Mouse (Mus musculus) layer of hippocampus, postnatal 36 days (tissue): ENCODE results near the gene A930033H14Rik. TPM values are rescaled to one million over a fixed set of nuclear protein-coding genes. Genes with fewer than 3 reads are reported as not detected.

Experiments
- DNase-seq, 2 experiments: peaks; one replicate each; pipeline ENCODE4 v3.0.0; 2022
- total RNA-seq, 2 experiments: library from RNA; stranded (reverse); gene quantifications; 2 replicates each; pipeline ENCODE4 v1.2.3; 2021

The A930033H14Rik gene
- total RNA-seq = 1 to 10 TPM; 2.7 TPM

DNA sequence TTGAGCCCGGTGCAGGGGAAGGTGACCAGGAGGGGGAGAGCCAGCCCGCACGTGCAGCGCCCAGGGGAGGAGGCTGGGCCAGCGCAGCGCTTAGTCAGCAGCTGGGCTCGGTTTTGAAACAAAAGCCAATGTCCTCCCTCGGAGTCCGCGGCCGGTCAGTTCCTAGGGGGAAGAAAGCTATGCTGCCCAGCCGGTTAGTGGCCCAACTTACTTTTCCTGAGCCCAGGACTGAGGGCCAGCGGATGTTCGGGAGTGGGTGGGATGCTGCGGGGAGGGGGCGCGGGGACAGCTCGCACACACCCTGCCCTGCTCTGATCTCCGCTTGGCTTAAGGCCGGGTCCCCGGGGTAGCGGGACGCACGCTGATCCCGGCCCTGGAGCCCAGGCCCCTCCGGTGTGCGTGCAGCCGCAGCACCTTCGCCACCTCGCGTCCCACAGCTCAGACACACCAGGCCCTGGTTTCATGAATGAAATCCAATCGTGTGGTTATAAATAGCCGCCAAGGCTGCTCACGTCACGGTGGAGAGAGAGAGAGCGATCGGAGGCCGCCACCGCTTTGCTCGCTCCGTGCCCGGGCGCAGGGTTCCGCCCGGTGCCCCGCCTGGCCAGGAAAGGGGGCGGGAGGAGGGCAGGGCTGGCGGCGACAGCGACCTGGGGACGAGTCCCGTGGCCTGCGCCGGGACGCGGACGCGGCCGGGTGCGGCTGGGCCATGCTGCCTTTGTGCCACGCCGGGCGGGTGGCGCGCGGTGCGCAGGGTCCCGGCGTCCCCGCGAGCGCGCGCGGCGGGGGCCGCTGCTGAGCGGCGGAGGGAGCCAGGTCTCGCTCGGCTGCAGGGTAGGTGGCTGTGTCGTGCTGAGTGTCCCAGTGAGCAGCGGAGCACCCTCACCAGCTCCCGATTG is at the start of gene A930033H14Rik:
Gene A930033H14Rik, minus strand, starts transcription at position 557 of the 899 bp plus-strand sequence.
- peak; percentile 68 to 71 for DNase-seq

DNA sequence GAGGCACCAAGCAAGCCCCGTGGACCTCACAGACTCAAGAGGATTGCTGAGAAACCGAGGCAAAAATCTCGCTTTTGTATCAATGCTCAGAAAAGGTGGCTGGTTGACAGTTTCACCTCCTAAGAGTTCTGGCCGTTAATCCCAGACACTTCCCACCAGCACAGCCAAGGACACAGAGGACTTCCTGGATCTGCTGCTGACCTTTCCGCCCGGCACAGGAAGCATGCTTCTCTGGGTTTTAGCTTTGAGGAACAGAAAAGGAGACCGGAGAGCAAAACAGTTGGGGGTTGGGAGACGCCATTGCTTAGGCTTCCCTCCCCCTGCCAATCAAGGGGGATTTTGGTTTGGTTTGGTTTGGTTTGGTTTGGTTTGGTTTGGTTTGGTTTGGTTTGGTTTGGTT is 47.0 kb upstream of the A930033H14Rik start:
- DNase-seq = no peak

DNA sequence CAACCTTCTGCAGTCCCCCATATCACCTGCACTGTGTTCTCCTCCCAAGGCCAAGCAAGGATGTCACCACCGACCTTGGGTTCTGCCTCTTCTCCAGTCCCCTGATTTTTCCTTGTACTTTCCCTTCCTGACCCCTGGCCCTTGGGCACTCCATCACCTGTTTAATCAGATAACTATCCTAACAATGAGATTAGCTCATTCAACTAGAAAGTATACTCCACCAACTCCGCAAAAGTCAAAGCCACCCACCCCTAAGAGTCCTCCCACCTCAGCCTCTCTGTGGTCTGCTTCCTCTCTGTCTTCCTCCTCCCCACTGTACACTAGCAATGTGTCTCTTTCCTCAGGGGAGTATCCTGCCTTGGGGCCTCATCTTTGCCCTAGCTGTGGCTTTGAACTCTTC is 46.3 kb upstream of the A930033H14Rik start:
- DNase-seq = no peak

DNA sequence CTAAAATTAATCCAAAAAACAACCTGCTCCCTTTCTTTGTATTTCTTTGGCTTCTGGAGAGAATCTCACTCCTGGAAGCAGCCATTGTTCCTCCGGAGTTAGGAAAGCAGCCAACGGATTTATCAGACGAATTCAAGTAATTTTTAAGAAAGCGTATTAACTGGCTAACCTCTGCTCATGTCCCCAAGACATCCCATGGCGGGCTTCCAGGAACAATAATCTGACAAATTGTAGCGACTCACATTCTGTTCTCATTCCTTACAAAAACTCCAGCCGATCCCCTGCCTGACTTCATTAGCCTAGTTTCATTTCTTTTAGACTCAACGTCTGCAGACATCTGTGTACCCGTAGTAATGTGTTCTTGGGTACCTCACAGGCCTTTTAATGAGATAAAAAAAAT is 45.7 kb upstream of the A930033H14Rik start:
- DNase-seq = no peak

DNA sequence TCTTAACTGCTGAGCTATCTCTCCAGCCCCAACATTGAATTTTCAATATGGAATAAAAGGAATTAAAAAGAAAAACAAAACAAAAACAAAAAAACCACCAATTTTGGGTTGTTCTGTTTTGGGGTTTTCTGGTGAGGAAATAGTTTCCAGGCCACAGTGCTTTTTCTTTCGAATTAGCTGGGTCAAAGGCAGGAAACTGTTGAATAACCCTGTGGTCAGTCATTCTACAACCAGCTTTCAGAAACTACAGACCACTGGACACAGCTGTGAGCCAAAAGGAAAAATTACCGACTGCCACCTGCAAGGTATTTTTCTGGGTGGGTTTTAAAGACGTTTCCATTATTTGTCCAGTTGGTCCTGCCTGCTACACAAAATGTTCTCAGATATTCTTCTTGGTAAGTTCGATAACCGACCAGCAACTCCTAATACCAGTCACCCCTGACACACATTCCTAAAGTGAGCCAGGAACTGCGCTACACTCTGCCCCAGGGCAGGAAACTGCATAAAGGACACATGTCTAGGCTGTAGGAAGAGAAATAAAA is 44.8 kb upstream of the A930033H14Rik start:
- no peak for DNase-seq

DNA sequence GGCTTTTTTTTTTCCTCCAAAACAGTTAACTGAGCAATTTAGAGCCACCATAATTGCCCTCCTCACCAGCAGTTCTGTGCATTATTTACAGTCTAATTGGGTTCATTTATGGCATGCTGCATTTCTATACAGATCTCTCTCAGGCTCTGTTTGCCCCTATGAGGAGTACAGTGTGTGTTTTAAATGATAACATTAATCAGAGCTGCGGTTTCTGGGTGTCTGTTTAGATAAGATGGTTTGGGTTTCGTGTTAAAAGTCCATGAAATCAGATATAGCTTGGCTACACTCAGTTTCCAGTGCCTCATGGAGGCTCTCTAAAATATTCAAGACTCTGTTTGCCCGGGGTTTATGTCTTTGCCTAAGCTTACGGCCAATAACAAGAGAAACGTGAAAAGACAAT is 42.7 kb upstream of the A930033H14Rik start:
- DNase-seq = no peak

DNA sequence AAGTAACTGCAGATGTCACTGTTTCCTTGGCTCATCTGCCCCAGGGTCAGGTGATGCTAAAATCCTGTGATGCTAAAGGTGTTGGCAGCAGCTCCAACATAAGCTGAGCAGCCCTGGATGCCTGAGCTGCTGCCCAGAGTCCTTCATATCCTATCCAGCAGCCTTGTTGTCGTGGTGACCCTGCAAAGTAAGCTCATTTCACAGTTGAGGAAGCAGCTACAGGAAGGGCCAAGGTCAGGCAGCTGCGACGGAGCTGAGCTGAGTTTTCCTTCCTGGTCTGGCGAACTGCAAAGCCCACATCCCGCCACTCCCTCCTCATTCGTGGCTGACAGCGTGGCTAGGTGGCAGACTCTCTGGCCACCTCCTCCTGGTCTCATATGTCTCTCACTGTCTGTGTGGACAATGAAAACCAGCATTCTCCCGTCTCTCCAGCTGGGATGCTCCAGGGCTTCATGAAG is 41.5 kb upstream of the A930033H14Rik start:
- DNase-seq = no peak

DNA sequence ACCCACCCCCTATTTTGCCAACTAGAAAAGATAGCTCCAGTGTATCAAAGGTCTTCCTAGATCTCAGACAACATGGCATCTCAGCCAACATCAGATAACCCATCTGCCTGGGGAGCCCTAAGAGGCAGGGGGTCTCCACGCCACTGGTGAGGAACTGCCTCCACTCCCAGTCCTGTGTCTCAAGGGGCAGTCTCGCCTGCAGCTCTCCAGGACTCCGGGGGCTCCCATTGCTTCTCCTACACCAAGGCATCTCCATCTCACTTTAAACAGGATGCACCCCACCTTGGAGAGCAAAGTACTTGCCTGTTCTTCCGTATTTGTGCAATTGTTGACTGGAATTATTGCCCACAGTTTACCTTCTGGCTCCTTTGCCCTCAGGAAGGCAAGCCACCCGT is 40.8 kb upstream of the A930033H14Rik start:
- no peak for DNase-seq

DNA sequence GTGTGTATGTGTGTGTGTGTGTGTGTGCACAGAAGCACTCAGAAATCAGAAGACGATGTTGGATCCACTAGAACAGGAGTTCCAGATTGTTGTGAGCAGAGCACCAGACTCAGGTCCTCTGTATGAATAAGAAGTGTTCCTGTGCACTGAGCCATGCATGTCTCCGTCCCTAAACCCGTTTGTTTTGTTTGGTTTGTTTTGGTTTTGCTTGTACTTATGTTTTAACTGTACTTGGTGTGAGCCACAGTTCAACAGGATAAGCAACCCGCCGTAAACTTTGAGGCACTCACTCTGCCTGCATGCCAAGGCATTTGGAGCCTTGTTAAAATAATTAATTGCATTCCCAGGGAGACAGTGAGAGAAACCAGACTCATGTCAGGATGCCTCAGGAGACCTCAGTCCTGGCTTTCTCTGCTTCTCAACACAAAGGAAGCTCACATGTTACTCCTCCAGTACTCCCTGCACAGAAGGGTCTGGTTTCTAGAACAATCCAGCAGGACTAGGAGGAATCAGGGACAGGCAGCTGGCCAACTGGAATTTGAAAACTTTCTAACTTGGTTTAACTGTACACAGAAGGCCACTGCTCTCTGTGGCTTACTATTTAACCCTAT is 40.3 kb upstream of the A930033H14Rik start:
- no peak for DNase-seq

DNA sequence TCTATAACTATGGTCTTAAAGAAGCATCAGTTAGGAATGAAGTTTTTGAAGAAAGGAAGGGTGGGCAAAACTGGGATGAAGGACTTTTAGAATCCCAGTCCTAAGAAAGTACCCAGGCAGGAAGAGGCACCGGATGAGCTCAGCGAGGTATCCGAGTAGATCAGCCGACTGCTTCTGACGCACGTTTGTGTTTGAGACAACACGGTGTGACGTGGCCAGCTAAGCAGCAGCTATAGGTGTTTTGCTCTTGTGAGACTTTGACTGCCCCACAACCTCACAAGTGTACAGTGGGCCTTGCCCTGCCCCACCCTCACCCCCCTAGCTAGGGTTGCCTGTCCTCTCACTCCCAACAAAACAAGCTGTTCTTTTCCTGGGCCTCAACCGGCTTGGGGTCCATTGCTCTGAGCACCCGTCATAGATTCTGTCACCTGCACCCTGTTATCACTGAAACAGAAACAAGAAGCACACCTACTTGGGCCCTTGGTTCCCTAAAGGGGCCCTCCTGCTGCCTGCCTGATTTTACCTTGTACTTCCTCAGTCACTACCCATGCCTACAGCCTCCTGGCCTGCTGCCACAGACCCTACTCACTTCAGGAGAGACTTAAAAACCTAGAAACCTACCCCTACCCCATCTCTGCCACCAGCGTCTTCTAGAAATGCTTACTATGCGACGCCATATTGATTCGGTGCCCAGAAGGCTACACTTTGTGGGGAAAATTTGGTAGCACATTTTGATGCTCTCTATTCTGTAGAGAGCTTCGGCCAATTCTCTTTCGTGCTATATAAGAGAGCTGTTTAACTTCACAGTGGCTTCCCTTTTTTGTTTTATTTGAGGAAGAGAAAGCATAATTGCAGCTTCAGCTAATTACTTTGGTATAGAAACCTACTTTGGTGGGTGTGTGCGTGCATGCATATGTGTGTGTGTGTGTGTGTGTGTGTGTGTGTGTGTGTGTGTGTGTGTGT is 39.5 kb upstream of the A930033H14Rik start:
- no peak for DNase-seq

DNA sequence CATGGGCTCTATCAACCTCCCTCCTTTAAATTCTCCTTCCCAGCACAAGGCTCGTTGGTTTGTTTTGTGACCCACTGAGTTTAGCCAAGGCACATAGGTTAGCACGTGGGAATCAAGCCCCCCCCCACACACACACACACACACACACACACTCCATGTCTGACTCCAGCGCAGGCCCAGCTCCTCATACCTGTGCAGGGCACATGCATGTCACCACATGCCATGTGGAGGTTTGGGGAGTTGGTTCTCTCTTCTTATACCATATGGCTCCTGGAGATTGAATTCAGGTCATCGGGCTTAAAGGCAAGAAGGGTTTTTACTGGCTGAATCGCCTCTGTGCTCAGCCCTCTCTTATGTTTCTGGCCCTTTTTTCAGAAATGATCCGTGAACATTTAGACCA is 38.4 kb upstream of the A930033H14Rik start:
- no peak for DNase-seq

DNA sequence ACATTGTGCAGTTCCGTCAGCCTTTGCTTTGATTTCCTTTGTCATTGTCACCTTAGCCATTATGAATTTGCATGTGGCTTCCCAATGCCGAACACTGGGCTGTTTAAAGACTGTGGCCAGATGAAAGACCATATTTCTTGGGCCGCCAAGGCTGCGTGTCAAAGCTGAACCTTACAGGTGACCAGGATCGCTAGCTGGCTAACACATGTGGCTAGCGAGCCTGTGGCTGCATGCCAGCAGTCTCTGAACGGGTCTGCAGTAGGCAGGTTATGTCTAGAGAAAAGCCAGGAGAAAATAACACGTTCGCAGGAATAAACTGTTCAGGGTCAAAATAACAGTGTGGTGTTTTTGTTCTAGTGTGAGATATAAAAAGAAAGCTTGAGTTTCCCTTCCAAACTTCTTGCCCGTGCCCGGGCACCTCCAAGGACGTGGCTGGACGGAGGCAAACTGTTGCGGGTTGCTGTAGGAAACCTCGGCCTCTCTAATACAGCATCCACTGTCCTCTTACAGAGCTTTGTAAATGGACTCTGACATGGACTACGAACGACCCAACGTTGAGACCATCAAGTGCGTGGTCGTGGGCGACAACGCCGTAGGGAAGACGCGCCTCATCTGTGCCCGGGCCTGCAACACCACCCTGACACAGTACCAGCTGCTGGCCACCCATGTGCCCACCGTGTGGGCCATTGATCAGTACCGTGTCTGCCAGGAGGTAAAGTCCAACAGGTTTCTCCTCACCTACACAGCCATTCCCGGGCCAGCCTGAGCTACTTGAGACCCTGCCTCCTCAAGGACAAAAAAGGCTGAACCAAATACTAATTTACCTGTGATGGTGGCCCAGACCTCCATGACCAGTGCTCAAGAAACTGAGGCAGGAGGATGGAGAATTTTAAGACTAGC is 35.6 kb upstream of the A930033H14Rik start:
- DNase-seq = no peak

DNA sequence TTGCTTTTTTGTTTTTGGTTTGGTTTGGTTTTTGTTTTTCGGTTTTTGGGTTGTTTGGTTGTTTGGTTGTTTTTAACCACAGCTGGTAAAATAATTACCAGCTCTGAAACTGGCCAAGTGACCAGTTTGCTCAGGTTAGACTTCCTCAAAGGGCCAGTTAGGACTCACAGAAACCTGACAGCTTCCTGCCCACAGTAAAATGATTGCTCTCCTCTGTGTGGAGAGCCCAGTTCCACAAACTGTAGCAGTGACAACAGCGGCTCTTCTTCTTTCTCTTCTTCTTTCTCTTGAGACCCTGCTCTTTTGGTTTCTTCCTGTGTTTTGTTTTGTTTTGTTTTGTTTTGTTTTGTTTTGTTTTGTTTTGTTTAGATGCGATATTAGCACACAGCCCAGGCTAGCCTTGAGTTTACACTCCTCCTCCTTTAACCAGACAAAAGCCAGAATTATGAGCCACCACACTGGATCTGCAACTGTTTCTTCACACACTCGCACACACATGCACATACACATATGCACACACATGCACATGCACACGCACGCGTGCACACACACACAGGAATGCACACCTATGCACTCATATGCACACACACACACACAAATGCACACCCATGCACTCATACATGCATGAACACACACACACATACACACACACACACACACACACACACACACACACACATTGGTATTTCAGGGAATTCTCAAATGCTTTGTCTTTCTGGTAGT is 34.6 kb upstream of the A930033H14Rik start:
- DNase-seq = no peak

DNA sequence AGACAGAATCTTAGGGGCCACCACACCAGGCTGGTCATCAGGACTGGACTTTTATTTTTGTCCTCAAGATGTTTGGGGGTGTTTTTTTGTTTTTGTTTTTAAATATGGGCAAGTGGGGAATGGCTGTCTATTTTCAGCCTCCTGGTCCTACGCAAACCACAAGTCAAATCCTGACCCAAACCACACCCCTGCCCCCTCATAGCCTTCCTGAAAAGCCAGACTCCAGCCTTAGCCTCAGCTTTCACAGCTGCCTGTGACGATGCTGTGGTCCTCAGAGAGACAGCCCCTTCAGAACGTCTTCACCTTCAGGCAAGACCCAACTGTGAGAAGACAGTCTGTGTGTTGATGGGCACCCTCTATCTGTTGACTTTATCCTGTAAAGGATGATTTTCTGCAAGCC is 33.9 kb upstream of the A930033H14Rik start:
- no peak for DNase-seq

DNA sequence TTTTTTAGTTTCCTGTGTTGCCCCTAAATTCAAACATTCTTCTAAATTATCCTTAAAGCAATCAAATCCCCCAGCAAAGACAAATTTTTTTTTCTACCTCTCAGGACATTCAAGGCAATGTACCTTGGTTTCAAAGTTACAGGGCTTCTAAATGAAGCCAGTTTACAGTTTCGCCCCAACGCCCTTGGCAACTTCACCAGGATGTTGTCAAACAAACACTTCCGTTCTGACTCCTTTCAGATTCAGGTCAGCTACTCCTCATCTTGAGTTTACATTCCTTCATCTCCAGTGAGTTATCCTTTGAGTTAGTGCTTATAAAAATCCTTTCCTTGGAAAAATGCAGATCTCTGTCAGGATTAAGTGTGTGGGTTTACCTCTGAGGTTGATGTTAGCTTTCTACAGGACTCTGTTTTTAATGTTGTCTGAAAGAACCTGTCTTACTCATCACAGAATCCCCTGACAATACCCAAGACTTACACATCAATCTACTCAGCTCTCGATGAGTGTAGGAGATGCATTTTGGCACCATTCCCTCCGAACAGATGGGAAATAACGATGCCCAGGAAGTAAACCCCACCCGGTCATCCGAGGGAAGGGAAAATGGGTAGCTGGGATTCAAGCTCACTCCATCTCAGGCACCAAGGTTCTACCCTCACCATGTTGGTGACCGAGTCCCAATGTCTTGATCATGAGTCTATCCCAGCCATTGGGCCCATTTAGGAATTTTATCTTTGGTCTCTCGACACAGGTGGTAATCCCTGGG is 33.2 kb upstream of the A930033H14Rik start:
- DNase-seq = no peak

DNA sequence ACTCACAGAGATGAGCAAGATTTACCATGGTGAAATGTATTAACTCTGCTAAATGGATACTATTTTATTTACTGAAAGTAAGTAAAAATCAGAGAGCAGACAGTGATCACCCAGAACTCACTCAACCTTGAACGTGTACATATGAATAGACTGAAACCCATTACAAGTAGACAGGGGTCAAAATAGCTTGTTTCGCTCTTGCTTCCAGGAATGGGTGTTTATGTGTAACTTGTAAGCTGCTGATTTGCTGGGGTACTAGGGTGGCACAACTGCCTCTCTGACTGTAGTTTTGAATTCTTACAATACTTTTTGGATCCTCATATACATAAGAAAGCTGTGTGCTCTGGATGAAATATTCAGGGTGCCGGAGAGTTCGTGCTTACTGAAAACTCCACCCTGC is 32.3 kb upstream of the A930033H14Rik start:
- DNase-seq = no peak

DNA sequence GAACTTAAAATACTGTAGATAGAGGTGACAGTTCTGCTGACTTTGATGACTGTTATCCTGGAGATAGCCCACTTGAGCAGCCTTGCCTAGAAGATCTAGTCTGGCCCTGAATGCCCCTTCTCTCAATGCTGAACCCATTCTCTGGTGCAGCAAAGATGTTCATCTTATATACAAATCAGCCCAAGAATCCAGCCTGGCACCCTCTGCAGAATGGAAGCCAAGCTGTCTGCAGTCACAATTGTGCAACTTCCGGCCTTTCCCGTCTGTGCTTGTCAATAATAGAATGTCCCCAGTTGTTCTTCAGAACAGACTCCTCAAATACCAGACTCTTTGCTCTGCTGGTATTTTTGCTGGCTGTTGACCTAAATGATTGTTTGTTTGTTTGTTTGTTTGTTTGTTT is 27.6 kb upstream of the A930033H14Rik start:
- no peak for DNase-seq

DNA sequence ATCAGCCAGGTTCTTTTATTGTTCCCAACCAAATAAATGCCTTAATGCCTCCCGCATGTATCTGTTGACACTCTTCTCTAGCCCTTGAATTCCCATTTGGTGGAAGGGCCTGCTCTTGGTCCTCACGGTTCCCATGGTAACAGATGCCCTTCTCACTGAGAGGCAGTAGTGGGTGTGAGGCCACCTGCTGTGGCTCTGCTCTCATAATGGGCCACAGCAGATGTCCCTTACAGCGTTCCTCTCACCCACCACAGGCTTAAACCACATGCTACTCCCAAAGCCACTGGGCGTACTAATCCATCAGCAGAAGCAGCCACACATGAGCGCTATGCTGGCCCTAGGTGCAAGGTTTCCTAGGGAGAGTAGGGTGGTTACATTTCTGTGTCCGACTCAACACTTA is 25.4 kb upstream of the A930033H14Rik start:
- no peak for DNase-seq

DNA sequence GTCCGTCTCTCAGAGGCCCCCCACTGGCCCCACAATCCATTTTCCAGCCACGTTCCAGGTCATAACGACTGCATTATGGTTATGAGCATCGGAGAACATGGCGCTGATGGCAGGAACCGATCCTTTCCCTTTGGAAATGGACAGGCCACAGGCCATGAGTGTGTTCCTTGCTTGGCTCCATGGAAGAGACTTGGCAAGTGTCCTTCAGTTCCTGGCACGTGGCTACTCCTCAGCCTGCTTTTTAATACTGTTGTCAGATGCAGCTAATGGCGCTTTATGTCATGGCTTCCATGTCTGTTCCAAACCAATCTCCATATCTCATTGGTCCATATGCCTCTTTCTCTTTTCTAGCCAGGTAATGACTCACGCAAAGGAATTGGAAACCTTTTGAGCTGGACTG is 24.9 kb upstream of the A930033H14Rik start:
- no peak for DNase-seq

DNA sequence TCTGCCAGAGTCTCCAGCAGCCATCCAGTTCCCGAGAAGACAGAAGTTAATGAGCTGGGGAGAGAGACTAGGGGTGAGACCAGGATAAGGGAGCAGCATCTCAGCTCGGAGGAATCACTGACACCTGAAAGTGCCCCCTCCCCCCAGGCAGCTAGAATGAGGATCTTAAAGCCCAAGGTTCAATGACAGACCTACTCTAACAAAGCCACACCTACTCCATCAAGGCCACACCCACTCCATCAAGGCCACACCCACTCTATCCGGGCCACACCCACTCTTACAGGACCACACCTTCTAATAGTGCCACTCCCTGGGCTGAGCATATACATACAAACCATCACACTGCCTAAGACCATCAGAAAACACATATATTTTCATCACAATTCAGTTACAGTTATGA is 24.3 kb upstream of the A930033H14Rik start:
- DNase-seq = no peak
